Mouse (Mus musculus) small intestine, adult 2 months (tissue): ENCODE measurements around the gene Pklr. TPM values are rescaled to one million over a fixed set of nuclear protein-coding genes. Genes with fewer than 3 reads are reported as not detected.

ENCODE experiments used
- H3K27ac ChIP-seq: fragments of 200-500 bp; 2 replicates; pipeline ENCODE4 v1.5.1; 2012; ENCODE audit warnings: low read depth, low read length, control low read depth, inconsistent platforms; ENCODE audit not compliant: insufficient read depth
- H3K27me3 ChIP-seq: fragments of 200-500 bp; 2 replicates; pipeline ENCODE4 v1.6.1; 2012; ENCODE audit warnings: mild to moderate bottlenecking, moderate library complexity, low read length, inconsistent platforms; ENCODE audit not compliant: control insufficient read depth, insufficient read depth
- H3K36me3 ChIP-seq: fragments of 200-500 bp; 2 replicates; pipeline ENCODE4 v1.6.1; 2012; ENCODE audit warnings: mild to moderate bottlenecking, low read length, control low read depth, inconsistent platforms; ENCODE audit not compliant: control insufficient read depth, insufficient read depth
- H3K4me1 ChIP-seq: fragments of 200-500 bp; 2 replicates; pipeline ENCODE4 v1.6.1; 2012; ENCODE audit warnings: low read length, inconsistent platforms, mixed read lengths; ENCODE audit not compliant: control insufficient read depth, insufficient read depth, insufficient read length
- H3K4me3 ChIP-seq: fragments of 200-500 bp; 2 replicates; pipeline ENCODE4 v1.5.1; 2012; ENCODE audit warnings: low read depth, mild to moderate bottlenecking, control low read depth, inconsistent platforms, low read length, moderate library complexity
- CTCF ChIP-seq: fragments of 200-500 bp; IDR thresholded peaks from 2 replicates; pipeline ENCODE4 v1.5.1; 2012; ENCODE audit warnings: low read depth, mild to moderate bottlenecking, control low read depth, inconsistent platforms, low read length, moderate library complexity, mixed read lengths; ENCODE audit not compliant: insufficient replicate concordance, insufficient read length; ENCODE audit errors: extremely low read depth
- POLR2A ChIP-seq: fragments of 200-500 bp; IDR thresholded peaks from 2 replicates; pipeline ENCODE4 v1.6.1; 2012; ENCODE audit warnings: low read depth, mild to moderate bottlenecking, control low read depth, inconsistent platforms, low read length, moderate library complexity
- WGBS: fragments of 180-500 bp; shearing (Covaris S2); methylation state at CpG from one replicate; pipeline ENCODE4 v1.1.7; 2018; 5-methylcytosine and 5-hydroxymethylcytosine counted together
- polyA plus RNA-seq: library from polyadenylated mRNA; depleted of rRNA; stranded (reverse); fragments of >200 nt; gene quantifications from 2 replicates; pipeline ENCODE4 v1.2.3, GENCODE M21; 2012

Pklr gene
- polyA plus RNA-seq, 1 experiment, result 580 TPM

- no peak overlapping the region for H3K4me3 ChIP-seq
- TF ChIP-seq POLR2A (no peak), CTCF (no peak)
- peaks cover 62% of the 10 kb centered on the region for H3K36me3 ChIP-seq
- no peak overlapping the region for H3K27ac ChIP-seq
- 85% methylated on average over 7 of the region's 7 CpGs for WGBS
- H3K4me1 ChIP-seq, result peaks cover 5% of the 10 kb centered on the region; the same call in 1 of the 2 replicates
- H3K27me3 ChIP-seq, result no peaks in the 10 kb centered on the region
Measured at GRCm38 (mm10) chr3:89176421-89176820, 40.5 kb downstream of the Pklr start.

DNA sequence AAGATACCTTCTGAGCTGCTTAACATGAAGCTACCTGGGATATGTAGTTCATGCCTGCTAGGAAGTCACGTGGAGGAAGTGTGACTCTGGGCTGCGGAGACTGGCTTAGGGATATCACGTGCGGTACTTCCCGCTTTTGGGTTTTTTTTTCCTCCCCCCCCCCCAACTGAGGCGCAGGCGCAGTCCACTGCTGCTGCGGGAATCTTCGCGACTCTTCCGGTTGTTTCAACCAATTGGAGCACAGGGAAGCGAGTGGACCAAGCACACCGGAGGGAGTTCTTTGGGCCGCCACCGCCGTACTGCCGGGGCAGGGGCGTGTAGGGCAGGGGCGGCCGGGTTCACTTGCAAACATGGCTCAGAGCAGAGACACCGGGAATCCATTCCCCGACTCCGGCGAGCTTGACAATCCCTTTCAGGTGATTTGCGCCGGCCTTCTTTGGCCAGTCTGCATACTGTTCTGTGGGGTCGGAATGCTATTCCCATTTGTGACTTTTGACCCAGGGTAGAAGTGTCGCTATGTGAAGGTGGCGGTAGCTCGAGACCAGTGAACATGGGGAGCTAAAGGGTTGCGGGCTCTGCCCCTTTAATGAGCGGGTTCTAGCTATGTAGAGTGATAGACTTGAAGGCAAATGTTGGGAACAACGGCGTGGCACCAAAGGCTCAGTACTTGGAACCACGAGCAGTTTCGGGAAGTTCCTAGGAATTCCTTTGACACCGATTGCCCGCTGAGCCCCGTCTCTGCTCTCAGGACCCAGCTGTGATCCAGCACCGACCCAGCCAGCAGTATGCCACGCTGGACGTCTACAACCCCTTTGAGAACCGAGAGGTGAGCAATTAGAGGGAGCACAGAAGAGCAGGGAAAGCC lies 41.5 kb downstream of the Pklr start, which contains the start of gene Scamp3:
TSS of gene Scamp3 (plus strand) at position 232 of the 865 bp plus-strand sequence.
- Histone ChIP-seq H3K36me3 (peaks cover 63% of the 10 kb centered on the region), H3K4me1 (peaks cover 7% of the 10 kb centered on the region), H3K27me3 (no peaks in the 10 kb centered on the region), H3K27ac (peak within 1 kb of the TSS; percentile 42), H3K4me3 (peak within 1 kb of the TSS; percentile 85)
- TF ChIP-seq CTCF, result no peak
- TF ChIP-seq POLR2A, result peak; percentile 62; the same call in 1 of the 2 replicates
- WGBS, result under 1% methylated on average over 43 of the region's 43 CpGs

- no peak for TF ChIP-seq CTCF
- no peak for TF ChIP-seq POLR2A
- Histone ChIP-seq H3K36me3 (peaks cover 60% of the 10 kb centered on the region), H3K4me3 (peak overlapping the region; percentile 85), H3K27ac (peak overlapping the region; percentile 42), H3K27me3 (no peaks in the 10 kb centered on the region), H3K4me1 (peaks cover 8% of the 10 kb centered on the region)
- WGBS, result 2% methylated on average over 6 of the region's 6 CpGs
Measured at GRCm38 (mm10) chr3:89178107-89178385, 42.1 kb downstream of the Pklr start.

- peaks cover 50% of the 10 kb centered on the region for H3K36me3 ChIP-seq
Measured at GRCm38 (mm10) chr3:89179056-89179455, 43.1 kb downstream of the Pklr start.

GRCm38 (mm10) chr3:89181749-89182500 lies 46.0 kb downstream of the Pklr start:
- H3K27me3 ChIP-seq, result no peaks in the 10 kb centered on the region
- WGBS, result 94% methylated on average over 27 of the region's 27 CpGs
- H3K27ac ChIP-seq, result no peak overlapping the region
- no peak for TF ChIP-seq POLR2A
- TF ChIP-seq CTCF, result no peak
- H3K36me3 ChIP-seq, result peaks cover 27% of the 10 kb centered on the region
- peaks cover 11% of the 10 kb centered on the region for H3K4me1 ChIP-seq
- H3K4me3 ChIP-seq, result no peak overlapping the region

More at GRCm38 (mm10) chr3:89179056-89179455, 43.1 kb downstream of the Pklr start:
- H3K27me3 ChIP-seq, result no peaks in the 10 kb centered on the region
- H3K4me1 ChIP-seq, result peaks cover 11% of the 10 kb centered on the region
- H3K27ac ChIP-seq, result no peak overlapping the region
- TF ChIP-seq CTCF, result no peak
- no peak for TF ChIP-seq POLR2A
- no peak overlapping the region for H3K4me3 ChIP-seq
- WGBS, result 93% methylated on average over 11 of the region's 11 CpGs

DNA sequence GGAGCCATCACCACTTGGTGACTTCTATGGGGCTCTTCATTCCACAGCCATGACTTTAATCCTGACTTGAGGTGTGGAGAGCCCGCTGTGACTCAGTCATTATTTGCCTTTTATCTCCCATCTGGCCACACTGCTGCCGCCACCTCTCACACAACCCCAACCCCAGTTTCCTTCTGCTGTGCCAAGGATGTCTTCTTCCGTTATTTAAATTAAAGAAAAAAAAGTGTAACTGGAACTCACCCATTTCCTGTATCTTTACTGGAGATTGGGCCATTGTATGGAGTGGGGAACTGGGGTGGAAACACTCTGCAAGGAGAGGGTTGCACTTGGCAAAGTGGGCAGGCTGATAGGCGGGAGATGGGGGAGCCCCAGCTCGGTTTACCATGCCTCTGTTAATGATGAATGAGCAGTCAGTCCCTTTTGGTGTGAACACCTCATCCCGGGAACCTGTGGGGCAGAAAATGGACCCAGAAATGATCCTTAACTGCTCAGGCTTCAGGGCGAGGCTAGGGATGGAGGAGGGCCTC lies 46.7 kb downstream of the Pklr start:
- peak overlapping the region; percentile 69 for H3K4me3 ChIP-seq
- no peak for TF ChIP-seq CTCF
- TF ChIP-seq POLR2A, result no peak
- H3K4me1 ChIP-seq, result peaks cover 11% of the 10 kb centered on the region
- H3K27me3 ChIP-seq, result no peaks in the 10 kb centered on the region
- peaks cover 27% of the 10 kb centered on the region for H3K36me3 ChIP-seq
- 40% methylated on average over 7 of the region's 7 CpGs for WGBS
- no peak overlapping the region for H3K27ac ChIP-seq
